Mouse (Mus musculus) stomach, embryonic 15.5 days (tissue): ENCODE results near the gene Rnf181. TPM values are rescaled to one million over a fixed set of nuclear protein-coding genes. Genes with fewer than 3 reads are reported as not detected.

Experiments used
- ATAC-seq: fragments of 200-750 bp; cut with Nextera tagmentation; 2 replicates; pipeline ENCODE4 v1.8.0; 2017; ENCODE audit warnings: low read depth, moderate number of reproducible peaks, moderate TSS enrichment; ENCODE audit not compliant: insufficient read depth, low FRiP score
- H3K27ac ChIP-seq: fragments of 300-500 bp; sonication (generic); 2 replicates; pipeline ENCODE4 v1.5.1; 2015; ENCODE audit warnings: mild to moderate bottlenecking, inconsistent platforms
- H3K27me3 ChIP-seq: fragments of 300-500 bp; sonication (generic); replicated peaks from 2 replicates; pipeline ENCODE4 v1.6.1; 2015; ENCODE audit warnings: inconsistent platforms
- H3K36me3 ChIP-seq: fragments of 300-500 bp; sonication (generic); 2 replicates; pipeline ENCODE4 v1.6.1; 2015; ENCODE audit warnings: inconsistent platforms
- H3K4me1 ChIP-seq: fragments of 300-500 bp; sonication (generic); 2 replicates; pipeline ENCODE4 v1.6.1; 2015; ENCODE audit warnings: inconsistent platforms
- H3K4me2 ChIP-seq: fragments of 300-500 bp; sonication (generic); 2 replicates; pipeline ENCODE4 v1.6.1; 2015; ENCODE audit warnings: mild to moderate bottlenecking, inconsistent platforms
- H3K4me3 ChIP-seq: fragments of 300-500 bp; sonication (generic); replicated peaks from 2 replicates; pipeline ENCODE4 v1.5.1; 2015; ENCODE audit warnings: inconsistent platforms
- H3K9ac ChIP-seq: fragments of 300-500 bp; sonication (generic); 2 replicates; pipeline ENCODE4 v1.6.1; 2015; ENCODE audit warnings: inconsistent platforms
- H3K9me3 ChIP-seq: fragments of 300-500 bp; sonication (generic); 2 replicates; pipeline ENCODE4 v1.6.1; 2016; ENCODE audit warnings: inconsistent platforms
- WGBS: fragments of 180-500 bp; shearing (Covaris S2); methylation state at CpG from one replicate; pipeline ENCODE4 v1.1.7; 2015; 5-methylcytosine and 5-hydroxymethylcytosine counted together
- polyA plus RNA-seq: library from polyadenylated mRNA; unstranded; fragments of >200 nt; fragmentation: Nextera tagmentation; extraction: Ambion mirVana; gene quantifications from 2 replicates; pipeline ENCODE4 v1.2.1, GENCODE M21; 2015

The Rnf181 gene
- polyA plus RNA-seq, 1 experiment from 2014 or later: 123 TPM

DNA sequence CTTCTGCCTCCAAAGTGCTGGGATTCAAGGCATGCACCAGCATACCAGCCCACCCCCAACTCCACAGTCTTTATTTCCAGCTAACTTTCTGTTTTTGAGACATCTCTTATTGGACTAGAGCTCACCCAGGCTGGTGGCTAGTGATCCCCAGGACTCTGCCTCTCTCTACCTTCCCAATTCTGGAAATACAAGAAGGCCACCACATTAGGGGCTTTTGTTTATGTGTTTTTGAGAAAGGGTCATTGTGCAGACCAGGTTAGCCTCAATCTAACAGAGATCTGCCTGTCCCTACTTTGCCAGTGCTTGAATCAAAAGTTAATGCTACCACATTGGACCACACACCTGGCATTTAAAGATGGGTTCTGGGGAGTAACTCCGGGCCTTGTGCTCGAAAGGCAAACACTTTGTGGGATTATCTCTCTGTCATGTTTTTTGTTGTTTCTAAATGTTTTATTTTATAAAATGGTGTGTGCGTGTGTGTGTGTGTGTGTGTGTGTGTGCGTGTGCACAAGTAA, 761 bp upstream of the Rnf181 start:
- Histone ChIP-seq H3K4me3 (no peak overlapping the region), H3K27me3 (no peaks in the 10 kb centered on the region), H3K27ac (no peak overlapping the region), H3K4me2 (no peak overlapping the region), H3K9me3 (no peaks in the 10 kb centered on the region), H3K9ac (no peak overlapping the region), H3K36me3 (no peaks in the 10 kb centered on the region), H3K4me1 (peaks cover 7% of the 10 kb centered on the region)
- ATAC-seq: no peak
- WGBS: 66% methylated on average over 4 of the region's 4 CpGs

DNA sequence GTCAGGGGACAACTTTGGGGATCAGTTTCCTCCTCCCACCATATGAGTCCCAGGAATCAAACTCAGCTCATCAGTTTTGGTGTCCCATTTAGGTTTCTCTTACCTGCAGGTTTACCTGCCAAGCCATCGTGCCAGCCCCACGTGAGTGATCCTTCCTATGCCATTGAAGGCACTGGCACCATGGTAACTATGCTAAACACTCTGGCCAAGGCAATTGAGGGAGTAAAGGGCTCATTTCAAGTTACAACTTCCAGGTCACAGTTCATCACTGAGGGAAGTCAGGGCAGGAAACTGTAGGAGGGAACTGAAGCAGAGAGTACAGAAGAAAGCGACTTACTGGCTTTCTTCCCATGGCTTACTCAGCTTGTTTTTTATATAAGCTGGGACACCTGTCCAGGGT, 452 bp downstream of the Rnf181 start:
- Histone ChIP-seq H3K4me3 (no peak overlapping the region), H3K4me2 (no peak overlapping the region), H3K27me3 (no peaks in the 10 kb centered on the region), H3K36me3 (no peaks in the 10 kb centered on the region), H3K4me1 (peaks cover 12% of the 10 kb centered on the region), H3K27ac (no peak overlapping the region), H3K9me3 (no peaks in the 10 kb centered on the region), H3K9ac (no peak overlapping the region)
- 62% methylated on average over 3 of the region's 3 CpGs for WGBS
- no peak for ATAC-seq

DNA sequence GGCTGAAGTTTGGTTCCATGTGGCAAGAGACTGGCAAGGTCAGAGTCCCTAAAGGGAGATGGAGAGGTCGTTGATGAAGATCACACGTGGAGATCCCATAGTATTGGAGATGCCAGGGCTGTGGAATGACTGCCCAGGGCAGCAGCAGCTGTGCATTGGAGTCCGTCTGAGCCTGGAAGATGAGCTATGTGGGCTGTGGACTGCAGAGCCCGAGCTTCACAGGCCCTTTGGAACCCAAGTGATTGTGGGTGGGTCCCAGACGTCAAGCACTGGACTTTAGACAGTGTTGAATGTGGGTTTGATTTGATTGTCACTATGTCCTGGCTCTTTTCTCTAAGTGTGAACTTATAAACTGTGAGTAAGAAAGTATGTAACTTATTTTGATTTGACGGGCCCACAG, 1.8 kb downstream of the Rnf181 start:
- no peak for ATAC-seq
- Histone ChIP-seq H3K9me3 (no peaks in the 10 kb centered on the region), H3K27me3 (no peaks in the 10 kb centered on the region), H3K4me1 (peaks cover 21% of the 10 kb centered on the region), H3K4me3 (no peak overlapping the region), H3K9ac (no peak overlapping the region), H3K27ac (no peak overlapping the region), H3K36me3 (no peaks in the 10 kb centered on the region), H3K4me2 (no peak overlapping the region)
- WGBS: 68% methylated on average over 6 of the region's 6 CpGs

DNA sequence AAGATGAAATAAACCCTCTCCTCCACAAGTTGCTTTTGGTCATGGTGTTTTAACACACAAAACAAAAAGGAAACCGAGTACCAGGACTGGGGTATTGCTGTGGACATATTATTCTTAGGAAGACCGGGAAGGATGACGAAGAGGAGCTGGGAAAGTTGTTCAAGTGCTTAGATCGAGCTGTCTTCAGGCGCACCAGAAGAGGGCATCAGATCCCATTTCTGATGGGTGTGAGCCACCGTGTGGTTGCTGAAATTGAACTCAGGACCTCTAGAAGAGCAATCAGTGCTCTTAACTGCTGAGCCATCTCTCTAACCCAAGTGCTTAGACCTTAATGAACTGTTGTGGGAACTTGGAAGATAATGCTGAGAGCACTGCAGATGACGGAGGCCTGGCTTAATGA, 2.7 kb downstream of the Rnf181 start:
- Histone ChIP-seq H3K4me3 (no peak overlapping the region), H3K4me1 (peaks cover 17% of the 10 kb centered on the region), H3K4me2 (no peak overlapping the region), H3K9ac (no peak overlapping the region), H3K27me3 (no peaks in the 10 kb centered on the region), H3K36me3 (peaks cover 5% of the 10 kb centered on the region; the same call in 1 of the 2 replicates), H3K9me3 (no peaks in the 10 kb centered on the region), H3K27ac (no peak overlapping the region)
- no peak for ATAC-seq
- WGBS: 50% methylated on average over 7 of the region's 7 CpGs

DNA sequence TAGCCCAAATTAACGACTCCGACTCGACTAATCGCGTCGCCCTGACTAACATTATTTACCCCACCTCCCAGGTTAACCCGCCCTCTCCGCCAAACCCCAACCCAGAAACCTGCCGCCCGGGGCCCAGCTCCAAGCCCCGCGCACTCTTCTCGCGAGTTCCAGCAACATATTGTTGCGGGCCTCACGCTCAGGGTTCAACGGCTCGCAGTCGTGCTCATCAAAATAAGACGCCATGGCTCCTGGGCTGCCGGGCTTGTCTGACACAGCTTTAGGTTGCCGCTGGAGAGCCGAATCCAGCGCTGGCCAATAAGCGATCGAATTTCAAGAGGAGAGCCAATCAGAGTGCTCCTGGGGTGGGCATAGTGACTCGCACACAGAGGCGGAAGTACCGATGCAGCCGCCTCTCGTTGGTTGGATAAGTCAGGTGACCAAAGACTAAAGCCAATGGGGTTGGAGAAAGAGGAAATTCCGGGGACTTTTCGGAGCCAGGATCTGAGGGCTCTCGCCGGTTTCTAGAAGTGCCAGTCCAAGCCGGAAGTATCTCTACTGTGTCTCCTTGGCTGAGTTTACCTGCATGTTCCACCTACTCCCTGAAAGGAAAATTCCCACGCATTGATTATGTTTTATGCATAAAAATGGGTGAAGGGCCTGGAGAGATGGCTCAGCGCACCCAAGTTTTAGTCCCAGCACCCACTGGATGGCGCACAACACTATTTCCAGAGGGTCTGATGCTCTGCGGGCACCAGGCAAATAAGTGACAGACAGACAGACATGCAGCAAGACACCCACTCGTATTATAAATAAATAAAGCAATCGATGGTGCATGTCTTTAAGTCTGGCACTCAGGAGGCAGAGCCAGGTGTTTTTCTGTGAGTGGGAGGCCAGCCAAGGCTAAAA, 4.4 kb downstream of the Rnf181 start:
- Histone ChIP-seq H3K4me2 (peak overlapping the region; percentile 72), H3K4me1 (peaks cover 24% of the 10 kb centered on the region), H3K27ac (peak overlapping the region; percentile 84), H3K4me3 (peak overlapping the region; percentile 85), H3K9ac (peak overlapping the region; percentile 55), H3K27me3 (no peaks in the 10 kb centered on the region), H3K36me3 (peaks cover 14% of the 10 kb centered on the region; the same call in 1 of the 2 replicates), H3K9me3 (no peaks in the 10 kb centered on the region)
- peak; percentile 98 for ATAC-seq
- under 1% methylated on average over 42 of the region's 42 CpGs for WGBS

DNA sequence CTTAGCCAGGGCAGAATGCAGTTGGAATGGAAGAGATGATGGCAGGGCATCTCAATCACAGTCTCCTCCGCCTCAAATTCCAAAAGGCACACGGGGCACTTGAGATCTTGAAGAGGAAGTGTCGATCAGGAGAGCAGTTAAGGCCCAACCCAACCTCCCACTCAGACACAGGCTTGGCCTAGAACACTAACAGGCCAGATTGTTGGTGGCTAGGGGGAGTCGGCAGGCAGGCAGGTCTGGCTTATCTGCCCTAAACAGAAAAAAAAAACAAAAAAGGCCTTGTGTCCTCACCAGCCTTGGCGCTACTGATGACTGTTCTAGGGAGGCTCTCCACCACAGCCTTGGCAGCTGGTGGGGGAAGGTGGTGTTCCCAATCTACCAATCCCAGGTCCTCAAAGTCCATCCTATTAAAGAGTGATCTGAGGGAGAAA, 5.6 kb downstream of the Rnf181 start:
- Histone ChIP-seq H3K9ac (peak overlapping the region; percentile 55; the same call in 1 of the 2 replicates), H3K4me3 (peak overlapping the region; percentile 85), H3K27ac (no peak overlapping the region), H3K36me3 (peaks cover 14% of the 10 kb centered on the region; the same call in 1 of the 2 replicates), H3K9me3 (no peaks in the 10 kb centered on the region), H3K27me3 (no peaks in the 10 kb centered on the region), H3K4me2 (peak overlapping the region; percentile 71), H3K4me1 (peaks cover 33% of the 10 kb centered on the region)
- 51% methylated on average over 5 of the region's 5 CpGs for WGBS
- no peak for ATAC-seq

DNA sequence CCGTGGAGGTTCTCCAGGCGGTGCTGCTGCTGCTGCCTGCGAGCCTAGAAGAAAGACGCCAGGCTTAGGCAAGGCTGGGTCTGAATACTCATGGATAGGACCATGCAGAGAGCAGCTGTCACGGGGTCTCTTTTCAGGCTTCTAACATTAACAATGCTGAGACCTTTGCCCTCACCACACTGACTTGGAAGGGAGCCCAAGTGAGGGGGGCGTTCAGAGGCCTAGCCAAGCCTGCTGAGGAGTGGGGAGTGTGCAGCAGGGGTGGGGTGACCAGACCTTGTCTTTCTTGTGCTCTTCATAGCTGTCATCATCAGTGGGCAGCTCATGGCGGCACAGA, 6.2 kb downstream of the Rnf181 start:
- WGBS: 39% methylated on average over 7 of the region's 7 CpGs
- Histone ChIP-seq H3K36me3 (peaks cover 14% of the 10 kb centered on the region; the same call in 1 of the 2 replicates), H3K4me2 (peak overlapping the region; percentile 71), H3K4me3 (no peak overlapping the region), H3K9me3 (no peaks in the 10 kb centered on the region), H3K9ac (no peak overlapping the region), H3K27me3 (no peaks in the 10 kb centered on the region), H3K4me1 (peaks cover 39% of the 10 kb centered on the region), H3K27ac (peak overlapping the region; percentile 48; the same call in 1 of the 2 replicates)
- no peak for ATAC-seq

DNA sequence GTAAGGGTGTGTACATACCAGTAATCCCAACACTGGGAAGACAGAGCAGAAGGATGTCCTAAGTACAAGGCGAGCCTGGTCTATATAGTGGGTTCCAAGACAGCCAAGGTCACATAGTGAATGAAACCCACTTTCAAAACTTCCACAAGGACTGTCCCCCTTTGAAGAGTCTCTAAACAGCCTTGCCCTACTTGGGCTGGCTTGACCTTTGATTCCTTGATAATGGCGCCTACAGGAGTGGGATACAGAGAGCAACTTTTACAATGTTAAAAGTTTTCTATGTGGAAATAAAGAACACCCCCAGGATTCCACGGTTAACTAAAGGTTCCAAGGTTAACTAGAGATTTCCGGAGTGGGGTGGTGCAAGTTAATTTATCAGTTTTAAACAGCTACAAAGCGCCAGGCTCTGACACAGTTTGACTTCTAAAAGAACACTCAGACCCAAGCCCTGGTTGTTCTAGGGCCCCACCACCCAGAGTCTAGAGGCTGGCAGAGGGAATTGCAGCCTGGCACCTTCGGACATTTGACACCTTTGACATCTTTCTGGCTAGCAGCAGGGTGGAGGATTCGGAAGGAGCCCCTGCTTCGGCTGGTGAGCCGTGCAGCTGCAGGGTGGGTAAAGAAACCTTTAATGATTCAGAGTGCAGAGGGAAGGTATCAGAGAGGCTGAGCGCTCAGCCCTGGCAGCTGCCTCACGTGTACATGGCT, 6.7 kb downstream of the Rnf181 start:
- Histone ChIP-seq H3K4me3 (no peak overlapping the region), H3K4me2 (peak overlapping the region; percentile 71; the same call in 1 of the 2 replicates), H3K9ac (no peak overlapping the region), H3K27me3 (no peaks in the 10 kb centered on the region), H3K9me3 (no peaks in the 10 kb centered on the region), H3K27ac (no peak overlapping the region), H3K36me3 (peaks cover 14% of the 10 kb centered on the region; the same call in 1 of the 2 replicates), H3K4me1 (peaks cover 39% of the 10 kb centered on the region)
- 63% methylated on average over 11 of the region's 11 CpGs for WGBS
- ATAC-seq: no peak

DNA sequence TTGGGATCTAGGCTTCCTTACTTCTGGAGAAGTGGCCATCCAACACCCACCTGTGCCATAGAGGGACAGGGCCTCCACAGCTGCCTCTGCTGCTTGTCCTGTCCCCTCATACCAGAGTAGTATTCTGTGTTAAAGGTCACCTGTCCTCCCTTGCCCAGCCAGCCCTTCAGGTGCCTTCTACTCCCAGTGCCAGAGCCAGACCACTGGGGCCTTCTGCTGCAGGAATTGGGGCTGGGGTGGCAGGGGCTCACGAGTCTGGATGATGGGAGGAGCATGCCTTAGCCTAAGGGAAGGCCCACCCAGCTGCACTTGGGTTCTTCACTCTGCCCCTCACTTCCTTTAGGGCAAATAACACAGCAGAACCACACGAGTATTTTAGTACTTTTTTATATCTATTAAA, 7.4 kb downstream of the Rnf181 start:
- Histone ChIP-seq H3K27me3 (no peaks in the 10 kb centered on the region), H3K4me3 (no peak overlapping the region), H3K36me3 (peaks cover 14% of the 10 kb centered on the region; the same call in 1 of the 2 replicates), H3K9me3 (no peaks in the 10 kb centered on the region), H3K4me1 (peaks cover 42% of the 10 kb centered on the region), H3K27ac (no peak overlapping the region), H3K9ac (no peak overlapping the region), H3K4me2 (no peak overlapping the region)
- no peak for ATAC-seq
- 50% methylated on average over 2 of the region's 2 CpGs for WGBS

DNA sequence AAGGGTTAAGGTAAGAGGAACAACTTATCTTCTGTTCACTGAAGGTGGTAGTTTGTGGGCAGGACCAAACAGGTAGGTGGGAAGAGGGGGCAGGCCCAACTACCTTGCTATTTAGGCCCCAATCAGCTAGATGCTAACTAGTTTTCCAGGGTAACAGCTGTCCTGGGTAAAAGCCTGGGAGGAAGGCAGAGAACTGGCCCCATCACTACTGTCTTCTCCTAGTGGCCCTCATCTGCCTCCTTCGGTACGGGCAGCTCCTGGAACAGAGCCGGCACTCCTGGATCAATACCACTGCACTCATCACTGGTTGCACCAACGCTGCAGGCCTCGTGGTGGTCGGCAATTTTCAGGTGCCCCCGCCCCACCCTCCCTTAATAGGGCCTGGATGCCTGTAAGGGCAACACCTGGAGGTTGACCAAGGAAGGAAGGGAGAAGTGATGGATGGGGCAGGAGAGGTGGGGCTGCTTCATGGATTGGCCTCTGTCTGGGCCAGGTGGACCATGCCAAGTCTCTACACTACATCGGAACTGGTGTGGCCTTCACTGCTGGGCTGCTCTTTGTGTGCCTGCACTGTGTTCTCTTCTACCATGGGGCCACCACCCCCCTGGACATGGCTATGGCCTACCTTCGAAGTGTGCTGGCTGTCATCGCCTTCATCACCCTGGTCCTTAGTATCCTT, 8.5 kb downstream of the Rnf181 start:
- ATAC-seq: no peak
- H3K9ac ChIP-seq: no peak overlapping the region
- H3K36me3 ChIP-seq: peaks cover 14% of the 10 kb centered on the region; the same call in 1 of the 2 replicates
- H3K27ac ChIP-seq: no peak overlapping the region
- 76% methylated on average over 10 of the region's 10 CpGs for WGBS
- peaks cover 42% of the 10 kb centered on the region for H3K4me1 ChIP-seq
- H3K27me3 ChIP-seq: no peaks in the 10 kb centered on the region
- no peak overlapping the region for H3K4me3 ChIP-seq
- no peaks in the 10 kb centered on the region for H3K9me3 ChIP-seq
- no peak overlapping the region for H3K4me2 ChIP-seq

DNA sequence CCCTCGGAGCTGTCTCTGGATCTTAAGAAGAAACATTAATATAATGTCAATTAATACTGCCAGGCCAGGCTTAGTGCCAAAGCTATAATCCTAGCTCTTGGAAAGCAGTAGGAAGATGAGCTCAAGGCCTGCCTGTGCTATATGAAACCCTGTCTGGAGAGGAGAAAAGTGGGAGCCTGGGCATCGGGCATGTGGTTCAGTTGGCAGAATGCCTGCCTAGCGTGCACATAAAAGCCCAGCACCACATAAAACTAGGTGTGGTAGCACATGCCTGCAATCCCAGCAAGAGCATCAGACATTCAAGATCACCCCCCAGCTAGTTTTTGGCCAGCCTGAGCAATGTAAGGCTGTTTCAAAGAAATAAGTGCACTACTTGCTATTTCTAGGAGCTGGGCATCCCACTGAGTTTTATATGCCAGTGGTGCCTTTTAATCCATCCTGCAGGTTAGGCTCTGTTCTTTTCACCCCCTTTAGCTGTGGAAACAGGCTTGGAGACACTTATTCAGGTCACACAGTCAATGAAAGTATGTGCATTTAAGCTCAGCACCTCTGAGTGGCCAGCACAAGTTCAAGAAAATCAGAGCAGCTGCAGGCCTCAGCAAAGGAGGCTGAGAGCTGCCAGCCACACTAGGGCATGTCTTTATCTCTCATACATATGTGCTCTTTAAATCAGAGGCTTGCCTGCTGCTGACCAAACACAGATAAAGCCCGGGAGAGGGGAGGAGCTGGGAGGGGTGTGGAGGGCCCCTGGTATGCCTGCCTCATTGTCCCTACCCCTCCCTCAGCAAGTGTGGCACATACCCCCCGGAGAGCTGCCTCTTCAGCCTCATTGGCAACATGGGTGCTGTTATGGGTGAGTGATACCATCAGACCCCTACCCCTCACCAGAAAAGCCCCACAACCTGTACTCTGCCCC, 9.3 kb downstream of the Rnf181 start:
- no peaks in the 10 kb centered on the region for H3K27me3 ChIP-seq
- H3K36me3 ChIP-seq: peaks cover 14% of the 10 kb centered on the region; the same call in 1 of the 2 replicates
- peak overlapping the region; percentile 6; the same call in 1 of the 2 replicates for H3K27ac ChIP-seq
- no peak for ATAC-seq
- WGBS: 58% methylated on average over 5 of the region's 5 CpGs
- H3K9me3 ChIP-seq: no peaks in the 10 kb centered on the region
- H3K4me2 ChIP-seq: no peak overlapping the region
- peaks cover 46% of the 10 kb centered on the region for H3K4me1 ChIP-seq
- H3K4me3 ChIP-seq: no peak overlapping the region
- H3K9ac ChIP-seq: no peak overlapping the region
